Mouse (Mus musculus): ENCODE results near the gene Ipmk. TPM values are rescaled to one million over a fixed set of nuclear protein-coding genes. Genes with fewer than 3 reads are reported as not detected.

Ipmk gene
- total and polyA plus RNA-seq, 3 experiments = 14.7 to 27.1 (median 23.8) TPM

GRCm38 (mm10) chr10:71371881-71372280 is 24.3 kb downstream of the Ipmk start:
- Histone ChIP-seq H3K4me1 (ENCODE audit: control insufficient read depth in 1 of 2, insufficient read depth in 2 of 2) (peaks cover 0 to 14% of the 10 kb centered on the region in 2 experiments; a peak in 1 of 4 replicates), H3K27ac (ENCODE audit: insufficient read depth, low read depth) (no peak overlapping the region), H3K4me3 (replicated peaks in 1 of 3; ENCODE audit: low read depth in 2 of 3, low read length in 2 of 3, poor library complexity in 1 of 3) (no peak overlapping the region), H3K36me3 (replicated peaks in 1 of 2; ENCODE audit: control insufficient read depth in 1 of 2, insufficient read depth in 1 of 2, low read length in 1 of 2) (peaks cover 12 to 78% of the 10 kb centered on the region in 2 experiments), H3K4me2 (ENCODE audit: insufficient read depth, low read depth, poor library complexity, severe bottlenecking) (no peak overlapping the region), H3K9me3 (replicated peaks; ENCODE audit: low read length) (no peaks in the 10 kb centered on the region), H3K79me2 (replicated peaks; ENCODE audit: control insufficient read depth, extremely low read depth, insufficient read depth, poor library complexity, severe bottlenecking) (no peaks in the 10 kb centered on the region), H3K9ac (ENCODE audit: insufficient read depth, low read depth) (no peak overlapping the region), H3K27me3 (replicated peaks) (no peaks in the 10 kb centered on the region)
- TF ChIP-seq ELF1 (IDR thresholded peaks at IDR 0.05; ENCODE audit: low read depth, low read length) = no peak
- no peak for DNase-seq (ENCODE audit: extremely low read depth)
- dilution Hi-C loops (cut with MboI; ENCODE audit: extremely low pct_ligation_motif_present, extremely low pct_unique_long_range_greater_than_20kb, low sequenced_read_pairs) = no loop called here
- in situ Hi-C loops (cut with MboI; ENCODE audit: low pct_ligation_motif_present, low pct_unique_long_range_greater_than_20kb, low sequenced_read_pairs) = no loop called here

DNA sequence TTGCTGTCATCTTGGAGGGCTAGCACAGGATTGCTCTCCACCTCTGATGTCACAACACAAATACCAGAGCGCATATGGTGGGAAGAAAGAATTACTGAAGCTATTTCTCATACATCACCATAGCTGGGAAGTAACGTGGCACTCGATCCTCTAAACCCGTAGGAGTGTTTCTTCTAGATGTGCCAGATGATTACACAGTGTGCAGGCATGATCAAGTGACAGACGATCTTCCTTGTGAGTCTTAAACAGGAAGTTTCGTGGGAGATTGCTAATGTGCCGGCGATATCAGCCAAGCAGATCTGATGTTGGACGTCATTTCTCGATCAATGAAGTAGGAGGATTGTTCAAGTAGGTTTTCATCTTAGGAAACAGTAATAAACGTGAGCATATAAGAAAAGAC is 26.1 kb downstream of the Ipmk start:
- dilution Hi-C loops (cut with MboI; ENCODE audit: extremely low pct_ligation_motif_present, extremely low pct_unique_long_range_greater_than_20kb, low sequenced_read_pairs) (no loop called here), in situ Hi-C loops (cut with MboI; ENCODE audit: low pct_ligation_motif_present, low pct_unique_long_range_greater_than_20kb, low sequenced_read_pairs) (no loop called here)
- Histone ChIP-seq H3K4me2 (ENCODE audit: insufficient read depth, low read depth, poor library complexity, severe bottlenecking) (no peak overlapping the region), H3K27ac (ENCODE audit: insufficient read depth, low read depth) (no peak overlapping the region), H3K79me2 (replicated peaks; ENCODE audit: control insufficient read depth, extremely low read depth, insufficient read depth, poor library complexity, severe bottlenecking) (no peaks in the 10 kb centered on the region), H3K9ac (ENCODE audit: insufficient read depth, low read depth) (no peak overlapping the region), H3K9me3 (replicated peaks; ENCODE audit: low read length) (no peaks in the 10 kb centered on the region), H3K4me3 (replicated peaks in 1 of 3; ENCODE audit: low read depth in 2 of 3, low read length in 2 of 3, poor library complexity in 1 of 3) (no peak overlapping the region), H3K4me1 (ENCODE audit: control insufficient read depth in 1 of 2, insufficient read depth in 2 of 2) (peaks cover 0 to 14% of the 10 kb centered on the region in 2 experiments; a peak in 1 of 4 replicates), H3K27me3 (replicated peaks) (no peaks in the 10 kb centered on the region), H3K36me3 (replicated peaks in 1 of 2; ENCODE audit: control insufficient read depth in 1 of 2, insufficient read depth in 1 of 2, low read length in 1 of 2) (peaks cover 13 to 75% of the 10 kb centered on the region in 2 experiments)
- no peak for TF ChIP-seq MAX (IDR thresholded peaks at IDR 0.05; ENCODE audit: low read length)
- no peak for TF ChIP-seq MEF2A (IDR thresholded peaks at IDR 0.05; ENCODE audit: borderline replicate concordance, low read depth, low read length)
- no peak for TF ChIP-seq IRF4 (IDR thresholded peaks at IDR 0.05; ENCODE audit: low read depth, low read length)
- TF ChIP-seq NRF1 (IDR thresholded peaks at IDR 0.05; ENCODE audit: low read depth, low read length) = no peak
- no peak for DNase-seq (ENCODE audit: extremely low read depth)

DNA sequence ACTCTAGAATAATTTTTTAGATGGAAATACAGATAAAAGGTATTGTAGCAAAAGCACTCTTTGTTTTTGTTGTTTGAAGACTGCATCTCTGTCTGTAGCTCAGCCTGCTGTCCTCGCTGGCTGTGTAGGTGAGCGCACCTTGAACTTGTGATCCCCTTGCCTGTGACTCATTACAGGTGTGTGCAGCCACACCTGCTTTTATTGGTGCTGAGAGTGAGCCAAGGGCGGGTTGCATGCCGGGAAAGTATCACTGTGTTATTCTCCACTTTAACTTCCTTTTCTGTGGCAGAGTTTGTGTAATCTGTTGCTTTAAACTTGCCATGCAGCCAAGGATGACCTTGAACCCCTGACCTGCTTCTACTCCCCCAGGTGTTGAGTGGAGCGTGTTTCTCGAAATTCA is 28.5 kb downstream of the Ipmk start:
- no peak for DNase-seq (ENCODE audit: extremely low read depth)
- TF ChIP-seq RCOR1 (conservative IDR thresholded peaks at IDR 0.05; ENCODE audit: low read depth, low read length) (no peak), JUN (IDR thresholded peaks at IDR 0.05; ENCODE audit: insufficient read depth, low read depth, low read length) (no peak), SIN3A (IDR thresholded peaks at IDR 0.05; ENCODE audit: low read length) (no peak), SMC3 (IDR thresholded peaks at IDR 0.05; ENCODE audit: low read depth, low read length) (no peak), UBTF (IDR thresholded peaks at IDR 0.05; ENCODE audit: low read depth, low read length) (no peak), ZNF384 (IDR thresholded peaks at IDR 0.05; ENCODE audit: low read depth, low read length) (no peak), TBP (conservative IDR thresholded peaks at IDR 0.05; ENCODE audit: low read depth, low read length) (no peak), ETS1 (conservative IDR thresholded peaks at IDR 0.05; ENCODE audit: low read depth, low read length) (no peak), GABPA (IDR thresholded peaks at IDR 0.05; ENCODE audit: insufficient replicate concordance, low read depth, low read length) (no peak), MAX (IDR thresholded peaks at IDR 0.05; ENCODE audit: low read length) (no peak), TCF12 (IDR thresholded peaks at IDR 0.05; ENCODE audit: low read depth, low read length) (no peak), MAFK (IDR thresholded peaks at IDR 0.05; ENCODE audit: insufficient replicate concordance, low read length) (no peak), POLR2AphosphoS2 (IDR thresholded peaks at IDR 0.05; ENCODE audit: low read depth, low read length) (no peak)
- Histone ChIP-seq H3K9ac (ENCODE audit: insufficient read depth, low read depth) (no peak overlapping the region), H3K9me3 (replicated peaks; ENCODE audit: low read length) (no peaks in the 10 kb centered on the region), H3K4me2 (ENCODE audit: insufficient read depth, low read depth, poor library complexity, severe bottlenecking) (no peak overlapping the region), H3K4me1 (ENCODE audit: control insufficient read depth in 1 of 2, insufficient read depth in 2 of 2) (peaks cover 0 to 7% of the 10 kb centered on the region in 2 experiments; a peak in 1 of 4 replicates), H3K36me3 (replicated peaks in 1 of 2; ENCODE audit: control insufficient read depth in 1 of 2, insufficient read depth in 1 of 2, low read length in 1 of 2) (peaks cover 21 to 81% of the 10 kb centered on the region in 2 experiments), H3K27me3 (replicated peaks) (no peaks in the 10 kb centered on the region), H3K27ac (ENCODE audit: insufficient read depth, low read depth) (no peak overlapping the region), H3K79me2 (replicated peaks; ENCODE audit: control insufficient read depth, extremely low read depth, insufficient read depth, poor library complexity, severe bottlenecking) (no peaks in the 10 kb centered on the region), H3K4me3 (replicated peaks in 1 of 3; ENCODE audit: low read depth in 2 of 3, low read length in 2 of 3, poor library complexity in 1 of 3) (no peak overlapping the region)
- dilution Hi-C loops (cut with MboI; ENCODE audit: extremely low pct_ligation_motif_present, extremely low pct_unique_long_range_greater_than_20kb, low sequenced_read_pairs) = no loop called here
- in situ Hi-C loops (cut with MboI; ENCODE audit: low pct_ligation_motif_present, low pct_unique_long_range_greater_than_20kb, low sequenced_read_pairs) = no loop called here
